Mouse (Mus musculus): ENCODE data around the gene Nrp2. TPM values are rescaled to one million over a fixed set of nuclear protein-coding genes. Genes with fewer than 3 reads are reported as not detected.

Gene Nrp2
- polyA plus RNA-seq, 1 experiment from 2014 or later = 28.0 TPM

GRCm38 (mm10) chr1:62799427-62799826 is 96.3 kb downstream of the Nrp2 start:
- no peak overlapping the region for H3K4me2 ChIP-seq
- peaks cover 3% of the 10 kb centered on the region; the same call in 1 of the 2 replicates for H3K36me3 ChIP-seq
- 62% methylated on average over 4 of the region's 4 CpGs for WGBS
- H3K4me1 ChIP-seq = peaks cover 8% of the 10 kb centered on the region
- H3K9me3 ChIP-seq = no peaks in the 10 kb centered on the region
- no peak overlapping the region for H3K4me3 ChIP-seq (replicated peaks)
- no peaks in the 10 kb centered on the region for H3K27me3 ChIP-seq (replicated peaks)
- H3K9ac ChIP-seq = no peak overlapping the region
- H3K27ac ChIP-seq = no peak overlapping the region
- ATAC-seq (ENCODE audit: insufficient read depth, low FRiP score, low read depth) = no peak

- no peak overlapping the region for H3K27ac ChIP-seq
- WGBS = 89% methylated on average over 5 of the region's 5 CpGs
- H3K36me3 ChIP-seq = peaks cover 3% of the 10 kb centered on the region; the same call in 1 of the 2 replicates
- no peak overlapping the region for H3K4me2 ChIP-seq
- no peak overlapping the region for H3K4me3 ChIP-seq (replicated peaks)
- ATAC-seq (ENCODE audit: insufficient read depth, low FRiP score, low read depth) = no peak
- H3K9ac ChIP-seq = no peak overlapping the region
- peaks cover 5% of the 10 kb centered on the region for H3K4me1 ChIP-seq
- H3K9me3 ChIP-seq = no peaks in the 10 kb centered on the region
- no peaks in the 10 kb centered on the region for H3K27me3 ChIP-seq (replicated peaks)
Measured at GRCm38 (mm10) chr1:62800351-62800750, 97.3 kb downstream of the Nrp2 start.

- no peak for ATAC-seq (ENCODE audit: insufficient read depth, low FRiP score, low read depth)
- Histone ChIP-seq H3K9ac (no peak overlapping the region), H3K27ac (no peak overlapping the region), H3K9me3 (no peaks in the 10 kb centered on the region), H3K4me3 (replicated peaks) (no peak overlapping the region), H3K4me2 (no peak overlapping the region), H3K36me3 (peaks cover 3% of the 10 kb centered on the region; the same call in 1 of the 2 replicates), H3K4me1 (no peaks in the 10 kb centered on the region), H3K27me3 (replicated peaks) (no peaks in the 10 kb centered on the region)
- 73% methylated on average over 4 of the region's 4 CpGs for WGBS
Measured at GRCm38 (mm10) chr1:62801429-62801828, 98.3 kb downstream of the Nrp2 start.

- Histone ChIP-seq H3K4me3 (replicated peaks) (no peak overlapping the region), H3K9me3 (no peaks in the 10 kb centered on the region), H3K36me3 (peaks cover 3% of the 10 kb centered on the region; the same call in 1 of the 2 replicates), H3K4me1 (no peaks in the 10 kb centered on the region), H3K4me2 (no peak overlapping the region), H3K9ac (no peak overlapping the region), H3K27ac (no peak overlapping the region), H3K27me3 (replicated peaks) (no peaks in the 10 kb centered on the region)
- WGBS = 65% methylated on average over 3 of the region's 3 CpGs
- ATAC-seq (ENCODE audit: insufficient read depth, low FRiP score, low read depth) = no peak
Measured at GRCm38 (mm10) chr1:62801842-62802241, 98.8 kb downstream of the Nrp2 start.

- Histone ChIP-seq H3K4me3 (replicated peaks) (no peak overlapping the region), H3K9me3 (no peaks in the 10 kb centered on the region), H3K4me1 (no peaks in the 10 kb centered on the region), H3K27ac (no peak overlapping the region), H3K27me3 (replicated peaks) (no peaks in the 10 kb centered on the region), H3K9ac (no peak overlapping the region), H3K36me3 (peaks cover 3% of the 10 kb centered on the region; the same call in 1 of the 2 replicates), H3K4me2 (no peak overlapping the region)
- ATAC-seq (ENCODE audit: insufficient read depth, low FRiP score, low read depth) = no peak
- 72% methylated on average over 1 of the region's 1 CpGs for WGBS
Measured at GRCm38 (mm10) chr1:62803544-62803943, 100.5 kb downstream of the Nrp2 start.

GRCm38 (mm10) chr1:62806014-62806413 is 102.9 kb downstream of the Nrp2 start:
- Histone ChIP-seq H3K36me3 (peaks cover 3% of the 10 kb centered on the region; the same call in 1 of the 2 replicates), H3K4me3 (replicated peaks) (no peak overlapping the region), H3K4me1 (no peaks in the 10 kb centered on the region), H3K9me3 (no peaks in the 10 kb centered on the region), H3K9ac (no peak overlapping the region), H3K27ac (no peak overlapping the region), H3K27me3 (replicated peaks) (no peaks in the 10 kb centered on the region), H3K4me2 (no peak overlapping the region)
- no peak for ATAC-seq (ENCODE audit: insufficient read depth, low FRiP score, low read depth)
- WGBS = 27% methylated on average over 1 of the region's 1 CpGs

- H3K4me2 ChIP-seq = no peak overlapping the region
- ATAC-seq (ENCODE audit: insufficient read depth, low FRiP score, low read depth) = no peak
- H3K4me3 ChIP-seq (replicated peaks) = no peak overlapping the region
- H3K9me3 ChIP-seq = no peaks in the 10 kb centered on the region
- H3K27me3 ChIP-seq (replicated peaks) = no peaks in the 10 kb centered on the region
- peaks cover 3% of the 10 kb centered on the region; the same call in 1 of the 2 replicates for H3K36me3 ChIP-seq
- WGBS = 75% methylated on average over 4 of the region's 4 CpGs
- H3K27ac ChIP-seq = no peak overlapping the region
- no peaks in the 10 kb centered on the region for H3K4me1 ChIP-seq
- no peak overlapping the region for H3K9ac ChIP-seq
Measured at GRCm38 (mm10) chr1:62808395-62808794, 105.3 kb downstream of the Nrp2 start.

- ATAC-seq (ENCODE audit: insufficient read depth, low FRiP score, low read depth) = no peak
- WGBS = 71% methylated on average over 8 of the region's 8 CpGs
- Histone ChIP-seq H3K9ac (no peak overlapping the region), H3K27me3 (replicated peaks) (no peaks in the 10 kb centered on the region), H3K9me3 (no peaks in the 10 kb centered on the region), H3K4me1 (no peaks in the 10 kb centered on the region), H3K36me3 (no peaks in the 10 kb centered on the region), H3K27ac (no peak overlapping the region), H3K4me2 (no peak overlapping the region), H3K4me3 (replicated peaks) (no peak overlapping the region)
Measured at GRCm38 (mm10) chr1:62809601-62810228, 106.6 kb downstream of the Nrp2 start.

GRCm38 (mm10) chr1:62811141-62811540 is 108.1 kb downstream of the Nrp2 start:
- Histone ChIP-seq H3K36me3 (no peaks in the 10 kb centered on the region), H3K27ac (no peak overlapping the region), H3K9me3 (no peaks in the 10 kb centered on the region), H3K9ac (no peak overlapping the region), H3K27me3 (replicated peaks) (no peaks in the 10 kb centered on the region), H3K4me1 (no peaks in the 10 kb centered on the region), H3K4me3 (replicated peaks) (no peak overlapping the region), H3K4me2 (no peak overlapping the region)
- 78% methylated on average over 7 of the region's 7 CpGs for WGBS
- ATAC-seq (ENCODE audit: insufficient read depth, low FRiP score, low read depth) = no peak

GRCm38 (mm10) chr1:62812701-62813684 is 109.9 kb downstream of the Nrp2 start:
- no peaks in the 10 kb centered on the region for H3K36me3 ChIP-seq
- no peak for ATAC-seq (ENCODE audit: insufficient read depth, low FRiP score, low read depth)
- H3K9ac ChIP-seq = no peak overlapping the region
- WGBS = 42% methylated on average over 10 of the region's 10 CpGs
- peak overlapping the region; percentile 32; the same call in 1 of the 2 replicates for H3K27ac ChIP-seq
- no peaks in the 10 kb centered on the region for H3K9me3 ChIP-seq
- no peaks in the 10 kb centered on the region for H3K4me1 ChIP-seq
- H3K27me3 ChIP-seq (replicated peaks) = no peaks in the 10 kb centered on the region
- H3K4me2 ChIP-seq = no peak overlapping the region
- no peak overlapping the region for H3K4me3 ChIP-seq (replicated peaks)

GRCm38 (mm10) chr1:62813938-62814337 is 110.9 kb downstream of the Nrp2 start:
- ATAC-seq (ENCODE audit: insufficient read depth, low FRiP score, low read depth) = no peak
- WGBS = 53% methylated on average over 1 of the region's 1 CpGs
- H3K9ac ChIP-seq = no peak overlapping the region

GRCm38 (mm10) chr1:62817566-62817965 is 114.5 kb downstream of the Nrp2 start:
- Histone ChIP-seq H3K36me3 (no peaks in the 10 kb centered on the region), H3K9me3 (no peaks in the 10 kb centered on the region), H3K4me1 (peaks cover 5% of the 10 kb centered on the region; the same call in 1 of the 2 replicates), H3K9ac (no peak overlapping the region), H3K4me3 (replicated peaks) (no peak overlapping the region), H3K27me3 (replicated peaks) (no peaks in the 10 kb centered on the region), H3K27ac (0 out of 2 replicates have a peak overlapping the region, but pooled peaks have one; percentile 1), H3K4me2 (no peak overlapping the region)
- no peak for ATAC-seq (ENCODE audit: insufficient read depth, low FRiP score, low read depth)
- 84% methylated on average over 7 of the region's 7 CpGs for WGBS

More at GRCm38 (mm10) chr1:62813938-62814337, 110.9 kb downstream of the Nrp2 start:
- Histone ChIP-seq H3K27ac (no peak overlapping the region), H3K9me3 (no peaks in the 10 kb centered on the region), H3K4me2 (no peak overlapping the region), H3K4me1 (no peaks in the 10 kb centered on the region), H3K36me3 (no peaks in the 10 kb centered on the region), H3K27me3 (replicated peaks) (no peaks in the 10 kb centered on the region), H3K4me3 (replicated peaks) (no peak overlapping the region)
